Mouse (Mus musculus) hindbrain, postnatal 0 days (tissue): Measurements from ENCODE around the gene Apmap. TPM values are rescaled to one million over a fixed set of nuclear protein-coding genes. Genes with fewer than 3 reads are reported as not detected.

Experiments
- ATAC-seq: fragments of 200-750 bp; cut with Nextera tagmentation; 2 replicates; pipeline ENCODE4 v1.8.0; 2017; ENCODE audit warnings: mild to moderate bottlenecking, moderate TSS enrichment, moderate library complexity
- DNase-seq: peaks from one replicate; pipeline ENCODE4 v3.0.0-alpha.2; 2015; ENCODE audit warnings: low spot score
- H3K27ac ChIP-seq: fragments of 300-500 bp; sonication (generic); 2 replicates; pipeline ENCODE4 v1.5.1; 2014; ENCODE audit warnings: mild to moderate bottlenecking
- H3K27me3 ChIP-seq: fragments of 300-500 bp; sonication (generic); 2 replicates; pipeline ENCODE4 v1.6.1; 2014; ENCODE audit warnings: low read length, mixed read lengths; ENCODE audit not compliant: insufficient read depth
- H3K36me3 ChIP-seq: fragments of 300-500 bp; sonication (generic); 2 replicates; pipeline ENCODE4 v1.6.1; 2014; ENCODE audit warnings: low read length, mixed read lengths; ENCODE audit not compliant: insufficient read depth
- H3K4me1 ChIP-seq: fragments of 300-500 bp; sonication (generic); 2 replicates; pipeline ENCODE4 v1.6.1; 2014; ENCODE audit warnings: antibody characterized with exemption, low read length, mixed read lengths; ENCODE audit not compliant: insufficient read depth
- H3K4me2 ChIP-seq: fragments of 300-500 bp; sonication (generic); 2 replicates; pipeline ENCODE4 v1.6.1; 2014; ENCODE audit warnings: low read depth, mild to moderate bottlenecking, low read length, moderate library complexity, mixed read lengths
- H3K4me3 ChIP-seq: fragments of 300-500 bp; sonication (generic); 2 replicates; pipeline ENCODE4 v1.5.1; 2014; ENCODE audit warnings: low read length
- H3K9ac ChIP-seq: fragments of 300-500 bp; sonication (generic); replicated peaks from 2 replicates; pipeline ENCODE4 v1.6.1; 2014; ENCODE audit warnings: mild to moderate bottlenecking, low read length, moderate library complexity, mixed read lengths
- H3K9me3 ChIP-seq: fragments of 300-500 bp; sonication (generic); 2 replicates; pipeline ENCODE4 v1.6.1; 2016; ENCODE audit warnings: low read length, mixed read lengths
- CTCF ChIP-seq: IDR thresholded peaks from 2 replicates; pipeline ENCODE4 v1.5.1; 2016; ENCODE audit warnings: antibody characterized with exemption, control low read depth, low read depth
- WGBS: fragments of 180-500 bp; shearing (Covaris S2); extraction: QIAGEN DNeasy Blood & Tissue Kit; methylation state at CpG from one replicate; pipeline ENCODE4 v1.1.7; 2014; 5-methylcytosine and 5-hydroxymethylcytosine counted together
- polyA plus RNA-seq: library from polyadenylated mRNA; unstranded; fragments of >200 nt; fragmentation: Nextera tagmentation; extraction: Ambion mirVana; gene quantifications from 2 replicates; pipeline ENCODE4 v1.2.1, GENCODE M21; 2015
- total RNA-seq: library from RNA; depleted of rRNA; stranded (reverse); fragments of >200 nt; gene quantifications from 2 replicates; pipeline ENCODE4 v1.2.3, GENCODE M21; 2014

Apmap gene
- total and polyA plus RNA-seq, 2 experiments from 2014 or later = 32.6 to 55.6 TPM

- H3K9me3 ChIP-seq = no peaks in the 10 kb centered on the region
- H3K9ac ChIP-seq = no peak overlapping the region
- no peaks in the 10 kb centered on the region for H3K36me3 ChIP-seq
- H3K4me2 ChIP-seq = no peak overlapping the region
- H3K4me3 ChIP-seq = no peak overlapping the region
- ATAC-seq = no peak
- no peak for DNase-seq
- 67% methylated on average over 1 of the region's 1 CpGs for WGBS
- H3K27me3 ChIP-seq = no peaks in the 10 kb centered on the region
- peaks cover 6% of the 10 kb centered on the region; the same call in 1 of the 2 replicates for H3K4me1 ChIP-seq
- peak overlapping the region; percentile 88 for H3K27ac ChIP-seq
- TF ChIP-seq CTCF = no peak
Measured at GRCm38 (mm10) chr2:150643166-150643565, 34.8 kb upstream of the Apmap start.

GRCm38 (mm10) chr2:150638370-150638733 lies 30.0 kb upstream of the Apmap start:
- no peak for DNase-seq
- no peak overlapping the region for H3K9ac ChIP-seq
- 36% methylated on average over 2 of the region's 2 CpGs for WGBS
- no peaks in the 10 kb centered on the region for H3K9me3 ChIP-seq
- no peak overlapping the region for H3K4me3 ChIP-seq
- peaks cover 2% of the 10 kb centered on the region; the same call in 1 of the 2 replicates for H3K4me1 ChIP-seq
- ATAC-seq = no peak
- no peak for TF ChIP-seq CTCF
- no peaks in the 10 kb centered on the region for H3K27me3 ChIP-seq
- H3K36me3 ChIP-seq = no peaks in the 10 kb centered on the region
- H3K4me2 ChIP-seq = no peak overlapping the region
- peak overlapping the region; percentile 48; the same call in 1 of the 2 replicates for H3K27ac ChIP-seq

- Histone ChIP-seq H3K4me3 (no peak overlapping the region), H3K4me2 (no peak overlapping the region), H3K27me3 (no peaks in the 10 kb centered on the region), H3K9ac (no peak overlapping the region), H3K9me3 (no peaks in the 10 kb centered on the region), H3K4me1 (no peaks in the 10 kb centered on the region), H3K27ac (peak overlapping the region; percentile 48; the same call in 1 of the 2 replicates), H3K36me3 (no peaks in the 10 kb centered on the region)
- ATAC-seq (0 out of 2 replicates have a peak, but pooled peaks have one; percentile 61), DNase-seq (peak; percentile 33)
- WGBS = 33% methylated on average over 6 of the region's 6 CpGs
- TF ChIP-seq CTCF = no peak
Measured at GRCm38 (mm10) chr2:150637702-150638369, 29.5 kb upstream of the Apmap start.

GRCm38 (mm10) chr2:150635877-150636446 lies 27.6 kb upstream of the Apmap start:
- no peak overlapping the region for H3K27ac ChIP-seq
- H3K4me2 ChIP-seq = no peak overlapping the region
- ATAC-seq (no peak), DNase-seq (no peak)
- H3K9me3 ChIP-seq = no peaks in the 10 kb centered on the region
- H3K4me3 ChIP-seq = no peak overlapping the region
- no peaks in the 10 kb centered on the region for H3K36me3 ChIP-seq
- H3K9ac ChIP-seq = no peak overlapping the region
- H3K4me1 ChIP-seq = no peaks in the 10 kb centered on the region
- 89% methylated on average over 3 of the region's 3 CpGs for WGBS
- no peak for TF ChIP-seq CTCF
- no peaks in the 10 kb centered on the region for H3K27me3 ChIP-seq

GRCm38 (mm10) chr2:150629255-150629654 lies 20.9 kb upstream of the Apmap start:
- Histone ChIP-seq H3K4me1 (no peaks in the 10 kb centered on the region), H3K36me3 (no peaks in the 10 kb centered on the region; the same call in 1 of the 2 replicates), H3K9me3 (no peaks in the 10 kb centered on the region), H3K27me3 (no peaks in the 10 kb centered on the region), H3K4me3 (no peak overlapping the region), H3K9ac (no peak overlapping the region), H3K27ac (no peak overlapping the region), H3K4me2 (no peak overlapping the region)
- no peak for TF ChIP-seq CTCF
- ATAC-seq = no peak
- no peak for DNase-seq
- WGBS = 88% methylated on average over 4 of the region's 4 CpGs

GRCm38 (mm10) chr2:150627140-150627539 lies 18.8 kb upstream of the Apmap start:
- Histone ChIP-seq H3K36me3 (no peaks in the 10 kb centered on the region; the same call in 1 of the 2 replicates), H3K4me1 (no peaks in the 10 kb centered on the region), H3K9me3 (no peaks in the 10 kb centered on the region), H3K9ac (no peak overlapping the region), H3K4me2 (no peak overlapping the region), H3K4me3 (no peak overlapping the region), H3K27ac (no peak overlapping the region), H3K27me3 (no peaks in the 10 kb centered on the region)
- no peak for DNase-seq
- 78% methylated on average over 6 of the region's 6 CpGs for WGBS
- no peak for ATAC-seq
- TF ChIP-seq CTCF = no peak

GRCm38 (mm10) chr2:150624926-150625325 lies 16.6 kb upstream of the Apmap start:
- ATAC-seq (no peak), DNase-seq (no peak)
- Histone ChIP-seq H3K36me3 (no peaks in the 10 kb centered on the region; the same call in 1 of the 2 replicates), H3K27ac (no peak overlapping the region), H3K4me1 (no peaks in the 10 kb centered on the region), H3K4me3 (no peak overlapping the region), H3K9me3 (no peaks in the 10 kb centered on the region), H3K4me2 (no peak overlapping the region), H3K27me3 (no peaks in the 10 kb centered on the region), H3K9ac (no peak overlapping the region)
- no peak for TF ChIP-seq CTCF
- WGBS = 91% methylated on average over 8 of the region's 8 CpGs
